Mouse (Mus musculus) MEL (cell line): ENCODE results near the gene 4930438A08Rik. TPM values are rescaled to one million over a fixed set of nuclear protein-coding genes. Genes with fewer than 3 reads are reported as not detected.
"Not testable (repeated sequence)": the region's sequence is repeated elsewhere in the genome, so short reads cannot be mapped to it uniquely, and the experiment has no call there.

ENCODE experiments used
- DNase-seq: peaks from one replicate; pipeline ENCODE4 v3.0.0; 2011; ENCODE audit warnings: low read depth, low spot score
- H3K27ac ChIP-seq: 2 replicates; pipeline ENCODE4 v1.5.1; 2012; ENCODE audit warnings: low read depth, mild to moderate bottlenecking, control low read depth, low read length, moderate library complexity; ENCODE audit not compliant: control insufficient read depth
- H3K27me3 ChIP-seq, 2 experiments: fragments of 150-350 bp in 1 of 2; sonication (generic) in 1 of 2; 2 replicates each; pipeline ENCODE4 v1.6.1; 2012; ENCODE audit warnings: low read length in 2 of 2, mild to moderate bottlenecking in 2 of 2, improper control_type of control experiment in 1 of 2, moderate library complexity in 1 of 2; ENCODE audit not compliant: insufficient read depth in 2 of 2, control insufficient read depth in 1 of 2
- H3K36me3 ChIP-seq, 2 experiments: 2 replicates each; pipeline ENCODE4 v1.6.1; 2012 to 2014; ENCODE audit warnings: low read length in 2 of 2, improper control_type of control experiment in 1 of 2, inconsistent platforms in 1 of 2, mild to moderate bottlenecking in 1 of 2; ENCODE audit not compliant: insufficient read depth in 2 of 2, control insufficient read depth in 1 of 2
- H3K4me1 ChIP-seq, 2 experiments: fragments of 150-350 bp in 1 of 2; sonication (generic) in 1 of 2; 2 replicates each; pipeline ENCODE4 v1.6.1; 2012; ENCODE audit warnings: low read length in 2 of 2, improper control_type of control experiment in 1 of 2, mild to moderate bottlenecking in 1 of 2; ENCODE audit not compliant: insufficient read depth in 2 of 2, control insufficient read depth in 1 of 2
- H3K4me3 ChIP-seq, 2 experiments: fragments of 150-350 bp in 1 of 2; sonication (generic) in 1 of 2; 2 replicates each; pipeline ENCODE4 v1.5.1; 2012; ENCODE audit warnings: low read depth in 2 of 2, low read length in 2 of 2, mild to moderate bottlenecking in 2 of 2, moderate library complexity in 2 of 2, control low read depth in 1 of 2, improper control_type of control experiment in 1 of 2; ENCODE audit not compliant: control insufficient read depth in 1 of 2, insufficient read depth in 1 of 2
- H3K79me2 ChIP-seq: 2 replicates; pipeline ENCODE4 v1.6.1; 2012; ENCODE audit warnings: mild to moderate bottlenecking, low read length, moderate library complexity; ENCODE audit not compliant: control insufficient read depth, poor library complexity, insufficient read depth
- H3K9ac ChIP-seq: 2 replicates; pipeline ENCODE4 v1.6.1; 2012; ENCODE audit warnings: low read depth, mild to moderate bottlenecking, control low read depth, low read length, moderate library complexity; ENCODE audit not compliant: control insufficient read depth, poor library complexity, severe bottlenecking
- H3K9me3 ChIP-seq: fragments of 150-350 bp; sonication (generic); replicated peaks from 2 replicates; pipeline ENCODE4 v1.6.1; 2012; ENCODE audit warnings: mild to moderate bottlenecking, low read length, improper control_type of control experiment, moderate library complexity; ENCODE audit not compliant: insufficient read depth
- BHLHE40 ChIP-seq: IDR thresholded peaks from 2 replicates; pipeline ENCODE4 v1.6.1; 2012; ENCODE audit warnings: low read depth, mild to moderate bottlenecking, inconsistent platforms, low read length, improper control_type of control experiment, borderline replicate concordance
- CHD2 ChIP-seq: IDR thresholded peaks from 2 replicates; pipeline ENCODE4 v1.6.1; 2011; ENCODE audit warnings: low read length, improper control_type of control experiment
- CTCF ChIP-seq, 3 experiments: IDR thresholded peaks in 2 of 3; conservative IDR thresholded peaks in 1 of 3; 2 replicates each; pipeline ENCODE4 v1.5.1; 2011 to 2012; ENCODE audit warnings: low read length in 3 of 3, low read depth in 2 of 3, mild to moderate bottlenecking in 2 of 3, improper control_type of control experiment in 1 of 3, inconsistent platforms in 1 of 3, mixed read lengths in 1 of 3, moderate library complexity in 1 of 3; ENCODE audit not compliant: control insufficient read depth in 1 of 3, insufficient read depth in 1 of 3, poor library complexity in 1 of 3, severe bottlenecking in 1 of 3
- EP300 ChIP-seq, 2 experiments: IDR thresholded peaks; 2 replicates each; pipeline ENCODE4 v1.6.1; 2011; ENCODE audit warnings: improper control_type of control experiment in 2 of 2, low read length in 2 of 2, low read depth in 1 of 2, mild to moderate bottlenecking in 1 of 2
- GABPA ChIP-seq: IDR thresholded peaks from 2 replicates; pipeline ENCODE4 v1.6.1; 2012; ENCODE audit warnings: low read depth, mild to moderate bottlenecking, inconsistent platforms, low read length, improper control_type of control experiment, moderate library complexity
- GATA1 ChIP-seq: IDR thresholded peaks from 2 replicates; pipeline ENCODE4 v1.6.1; 2011; ENCODE audit warnings: low read depth, low read length, improper control_type of control experiment
- MAZ ChIP-seq: IDR thresholded peaks from 2 replicates; pipeline ENCODE4 v1.6.1; 2012; ENCODE audit warnings: low read depth, mild to moderate bottlenecking, inconsistent platforms, low read length, improper control_type of control experiment
- MEF2A ChIP-seq: IDR thresholded peaks from 2 replicates; pipeline ENCODE4 v1.6.1; 2014; ENCODE audit warnings: low read depth, mild to moderate bottlenecking, inconsistent platforms, low read length, improper control_type of control experiment; ENCODE audit not compliant: poor library complexity, insufficient replicate concordance, severe bottlenecking; ENCODE audit errors: extremely low read depth
- MXI1 ChIP-seq: IDR thresholded peaks from 2 replicates; pipeline ENCODE4 v1.6.1; 2011; ENCODE audit warnings: mild to moderate bottlenecking, low read depth, low read length, improper control_type of control experiment
- MYB ChIP-seq: IDR thresholded peaks from 2 replicates; pipeline ENCODE4 v1.6.1; 2011; ENCODE audit warnings: mild to moderate bottlenecking, low read depth, low read length, improper control_type of control experiment
- RAD21 ChIP-seq: IDR thresholded peaks from 2 replicates; pipeline ENCODE4 v1.6.1; 2011; ENCODE audit warnings: mild to moderate bottlenecking, low read depth, low read length, improper control_type of control experiment
- SMC3 ChIP-seq: IDR thresholded peaks from 2 replicates; pipeline ENCODE4 v1.6.1; 2011; ENCODE audit warnings: low read depth, low read length, improper control_type of control experiment
- TCF12 ChIP-seq: IDR thresholded peaks from 2 replicates; pipeline ENCODE4 v1.6.1; 2014; ENCODE audit warnings: low read depth, mild to moderate bottlenecking, inconsistent platforms, low read length, improper control_type of control experiment, moderate library complexity
- UBTF ChIP-seq: IDR thresholded peaks from 2 replicates; pipeline ENCODE4 v1.6.1; 2012; ENCODE audit warnings: low read depth, mild to moderate bottlenecking, inconsistent platforms, low read length, improper control_type of control experiment, moderate library complexity, borderline replicate concordance; ENCODE audit not compliant: insufficient read depth
- ZC3H11A ChIP-seq: IDR thresholded peaks from 2 replicates; pipeline ENCODE4 v1.6.1; 2012; ENCODE audit warnings: low read depth, mild to moderate bottlenecking, inconsistent platforms, low read length, improper control_type of control experiment
- ZNF384 ChIP-seq: IDR thresholded peaks from 2 replicates; pipeline ENCODE4 v1.6.1; 2012; ENCODE audit warnings: low read depth, mild to moderate bottlenecking, inconsistent platforms, low read length, improper control_type of control experiment
- polyA plus RNA-seq, 2 experiments: library from polyadenylated mRNA; stranded (reverse) in 1 of 2; unstranded in 1 of 2; fragments of >175 nt in 1 of 2; fragments of >200 nt in 1 of 2; gene quantifications; 2 replicates each; pipeline versions ENCODE4 v1.2.1 to v1.2.4; 2012; ENCODE audit warnings: low replicate concordance in 2 of 2, low read depth in 1 of 2; ENCODE audit not compliant: insufficient read length in 2 of 2, insufficient read depth in 1 of 2, missing spikeins in 1 of 2
- total RNA-seq: library from RNA; depleted of rRNA; stranded (reverse); fragments of 300-350 nt; gene quantifications from 2 replicates; pipeline ENCODE4 v1.2.3, GENCODE M21; 2012; rRNA removed

4930438A08Rik gene
- total RNA-seq = not detected in 2 replicates
- polyA plus RNA-seq = not detected

GRCm38 (mm10) chr11:58274572-58274971 is at the start of gene 4930438A08Rik:
TSS of gene 4930438A08Rik (plus strand) at chr11:58274799.
- Histone ChIP-seq H3K9me3 (no peaks in the 10 kb centered on the region), H3K4me3 (no peak within 1 kb of the TSS), H3K9ac (no peak within 1 kb of the TSS), H3K27me3 (peaks cover 15 to 19% of the 10 kb centered on the region in 2 experiments), H3K4me1 (no peaks in the 10 kb centered on the region), H3K79me2 (no peaks in the 10 kb centered on the region), H3K27ac (no peak within 1 kb of the TSS), H3K36me3 (no peaks in the 10 kb centered on the region)
- no peak for DNase-seq
- TF ChIP-seq MAZ = no peak
- TF ChIP-seq EP300 (IDR thresholded peaks at IDR 0.05; ENCODE audit: low read depth in 1 of 2, low read length in 2 of 2) = no peak
- no peak for TF ChIP-seq ZC3H11A
- no peak for TF ChIP-seq BHLHE40
- no peak for TF ChIP-seq CHD2
- no peak for TF ChIP-seq ZNF384
- TF ChIP-seq MEF2A = no peak
- TF ChIP-seq GABPA = no peak
- no peak for TF ChIP-seq UBTF
- TF ChIP-seq MYB = no peak
- TF ChIP-seq TCF12 = no peak
- no peak for TF ChIP-seq MXI1
- no peak for TF ChIP-seq GATA1
- TF ChIP-seq CTCF (IDR thresholded peaks at IDR 0.05 in 2 of 3, conservative IDR thresholded peaks at IDR 0.05 in 1 of 3; ENCODE audit: control insufficient read depth in 1 of 3, insufficient read depth in 1 of 3, low read depth in 2 of 3, low read length in 3 of 3, poor library complexity in 1 of 3, severe bottlenecking in 1 of 3) = no peak

GRCm38 (mm10) chr11:58224872-58225271 is 49.7 kb upstream of the 4930438A08Rik start:
- H3K36me3 ChIP-seq, H3K4me3 ChIP-seq, H3K9me3 ChIP-seq, H3K27ac ChIP-seq, H3K79me2 ChIP-seq, H3K9ac ChIP-seq, DNase-seq, H3K27me3 ChIP-seq: not testable (repeated sequence)
- TF ChIP-seq SMC3 = peak; percentile 24; the same call in 1 of the 2 replicates
- peak; percentile 3 for TF ChIP-seq RAD21
- TF ChIP-seq CTCF (IDR thresholded peaks at IDR 0.05 in 2 of 3, conservative IDR thresholded peaks at IDR 0.05 in 1 of 3; ENCODE audit: control insufficient read depth in 1 of 3, insufficient read depth in 1 of 3, low read depth in 2 of 3, low read length in 3 of 3, poor library complexity in 1 of 3, severe bottlenecking in 1 of 3) = peak in 2 of 3 experiments; percentile 7 to 14; a peak in 1 of 6 replicates
- H3K4me1 ChIP-seq = peaks cover 2 to 12% of the 10 kb centered on the region in 2 experiments; a peak in 2 of 4 replicates
